Mouse (Mus musculus) inflammation-experienced regulatory T-cells, adult 16 weeks (primary cell): Measurements from ENCODE around the gene Dtwd1. TPM values are rescaled to one million over a fixed set of nuclear protein-coding genes. Genes with fewer than 3 reads are reported as not detected.

Experiments
- polyA plus RNA-seq: library from polyadenylated mRNA; unstranded; fragments of 100-300 nt; shearing (Covaris generic); gene quantifications from one replicate; pipeline ENCODE4 v1.2.1, GENCODE M21; 2017

The Dtwd1 gene
- 19.1 TPM for polyA plus RNA-seq

DNA sequence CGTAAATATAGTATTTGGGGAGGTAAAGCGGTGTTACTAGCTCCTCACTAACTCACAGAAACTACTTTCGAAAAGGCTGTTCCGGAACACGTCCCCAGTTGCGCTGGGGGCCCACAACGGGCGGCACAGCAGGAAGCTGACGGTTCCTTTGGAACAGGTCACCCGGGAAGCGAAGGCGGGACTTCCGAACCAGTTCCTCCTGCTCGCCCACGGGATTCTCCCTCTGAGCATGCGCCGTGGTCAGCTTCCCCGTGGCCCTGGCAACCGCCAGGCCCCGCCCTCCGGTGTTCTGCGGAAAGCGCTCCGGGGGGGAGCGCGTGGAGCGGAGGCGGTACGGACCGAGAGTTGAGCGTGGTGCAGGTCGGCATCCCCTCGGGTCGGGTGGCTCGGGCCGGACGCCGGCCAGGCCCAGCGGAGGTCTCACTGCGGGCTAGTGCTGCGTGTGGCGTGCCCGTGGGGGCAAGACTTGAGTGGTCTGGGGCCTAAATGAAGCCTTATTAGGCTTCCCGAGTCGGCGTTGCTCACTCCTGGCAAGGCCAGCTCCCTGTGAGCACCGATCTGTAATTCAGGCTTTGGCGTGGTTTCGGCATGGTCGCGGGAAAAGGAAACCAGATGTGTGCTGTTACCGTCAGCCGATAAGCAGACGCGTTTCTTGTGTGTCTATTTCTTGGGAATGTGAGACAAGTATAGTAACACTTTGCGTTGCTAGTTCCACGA is at the start of gene Dtwd1, which contains the start of gene Fam227b:
Gene Dtwd1 (plus strand): TSS at position 287 of the 717 bp plus-strand sequence.
Gene Fam227b (minus strand): TSS at position 150 of the 717 bp plus-strand sequence.

DNA sequence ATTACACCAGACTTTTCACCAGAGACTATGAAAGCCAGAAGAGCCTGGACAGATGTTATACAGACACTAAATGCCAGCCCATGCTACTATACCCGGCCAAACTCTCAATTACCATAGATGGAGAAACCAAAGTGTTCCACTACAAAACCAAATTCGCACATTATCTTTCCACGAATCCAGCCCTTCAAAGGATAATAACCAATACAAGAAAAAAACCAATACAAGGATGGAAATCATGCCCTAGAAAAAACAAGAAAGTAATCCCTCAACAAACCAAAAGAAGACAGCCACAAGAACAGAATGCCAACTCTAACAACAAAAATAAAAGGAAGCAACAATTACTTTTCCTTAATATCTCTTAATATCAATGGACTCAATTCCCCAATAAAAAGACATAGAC is 62.9 kb downstream of the Dtwd1 start, which contains the start of gene Gm17555:
Gene Gm17555 (plus strand): TSS at position 301 of the 400 bp plus-strand sequence.

Other genes with a start within 250 kb of the Dtwd1 start
- not detected for gene Fgf7, start 117.5 kb upstream of the Dtwd1 start, polyA plus RNA-seq
- not detected for gene Fam227b, start 137 bp upstream of the Dtwd1 start, polyA plus RNA-seq
- not detected for gene Gm17555, start 63.0 kb downstream of the Dtwd1 start, polyA plus RNA-seq